8 mouse cellular contexts compared by ENCODE assay signal in the genomic region with DNA sequence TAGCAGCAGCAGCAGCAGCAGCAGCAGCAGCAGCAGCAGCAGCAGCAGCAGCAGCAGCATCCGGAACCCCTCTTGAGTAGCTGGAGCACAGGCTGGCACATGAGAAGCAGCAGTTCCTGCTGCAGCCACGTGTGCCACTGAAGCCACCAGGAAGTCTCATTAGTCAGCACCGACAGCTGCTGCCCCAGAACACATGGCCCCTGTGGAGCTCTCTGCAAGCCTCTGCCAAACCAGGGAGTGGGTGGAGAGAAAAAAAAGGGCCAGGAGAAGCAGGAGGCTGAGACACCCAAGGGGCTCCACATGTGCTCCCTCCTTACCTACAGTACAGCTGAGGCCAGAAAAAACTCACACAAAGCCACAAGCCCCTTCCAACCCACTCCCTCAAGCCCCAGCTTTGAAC.
DNase-seq lines count a peak whose midpoint lies in the region; ATAC-seq and TF ChIP-seq lines count a peak whose summit lies in the region.

No protein-coding gene starts in this region.

- ATAC-seq in limb, embryonic 15.5 days (ENCODE audit: insufficient number of reproducible peaks, low FRiP score, low TSS enrichment, low read depth): no peak

- H3K27me3 ChIP-seq in limb, embryonic 15.5 days: no peaks in the 10 kb centered on the region
- H3K27me3 ChIP-seq in thymus, adult 2 months (ENCODE audit: control insufficient read depth, insufficient read depth, low read length): no peaks in the 10 kb centered on the region

- TF ChIP-seq POLR2A in thymus, adult 2 months (IDR thresholded peaks at IDR 0.05; ENCODE audit: control insufficient read depth, extremely low read depth, insufficient read depth, low read length, poor library complexity): no peak

- DNase-seq in CD8-positive naive resting alpha-beta T cell, adult 2 months (ENCODE audit: low read depth in 2 of 2, low spot score in 2 of 2): peak; percentile 28 to 54
- DNase-seq in adrenal gland, adult 8-10 months: peak; percentile 65
- peak; percentile 45 to 51 for DNase-seq in frontal cortex, postnatal 36 days (ENCODE audit: low spot score in 2 of 2)
- peak; percentile 81 for DNase-seq in induced T-regulatory cell, adult 2 months (ENCODE audit: low read depth)
- peak; percentile 76 for DNase-seq in naive thymus-derived CD4-positive, alpha-beta T cell, adult 2 months (ENCODE audit: low read depth)
- DNase-seq in thymus, adult 2 months: peak; percentile 63
- DNase-seq in cerebellum, postnatal 14 days: no peak

- 12% methylated on average over 3 of the region's 3 CpGs for whole genome bisulfite sequencing in limb, embryonic 15.5 days
- 0% methylated on average over 3 of the region's 3 CpGs for WGBS in thymus, adult 2 months

- H3K36me3 ChIP-seq in limb, embryonic 15.5 days: no peaks in the 10 kb centered on the region
- no peaks in the 10 kb centered on the region for H3K36me3 ChIP-seq in thymus, adult 2 months (ENCODE audit: control insufficient read depth, insufficient read depth, low read length)

- H3K4me3 ChIP-seq in limb, embryonic 15.5 days: no peak overlapping the region
- no peak overlapping the region for H3K4me3 ChIP-seq in thymus, adult 2 months (ENCODE audit: control insufficient read depth, insufficient read depth, low read length)

- H3K4me2 ChIP-seq in limb, embryonic 15.5 days: no peak overlapping the region

- peaks cover 84% of the 10 kb centered on the region for H3K4me1 ChIP-seq in limb, embryonic 15.5 days
- H3K4me1 ChIP-seq in thymus, adult 2 months (replicated peaks; ENCODE audit: control insufficient read depth, insufficient read depth, low read length): peaks cover 38% of the 10 kb centered on the region

- no peak overlapping the region for H3K9ac ChIP-seq in limb, embryonic 15.5 days

- H3K9me3 ChIP-seq in limb, embryonic 15.5 days: no peaks in the 10 kb centered on the region

- peak overlapping the region; percentile 47; the same call in 1 of the 2 replicates for H3K27ac ChIP-seq in limb, embryonic 15.5 days
- H3K27ac ChIP-seq in thymus, adult 2 months (ENCODE audit: control insufficient read depth, insufficient read depth, low read length): no peak overlapping the region; the same call in 1 of the 2 replicates

- TF ChIP-seq CTCF in thymus, adult 2 months (IDR thresholded peaks at IDR 0.05; ENCODE audit: borderline replicate concordance, control insufficient read depth, extremely low read depth, insufficient read depth, low read length, poor library complexity): no peak

Comparison
In these comparisons a context has a peak if more than half of its experiments do, and no peak if none do; other contexts are left out.
1. DNase-seq: peak in CD8-positive naive resting alpha-beta T cell, adult 2 months (2 of 2), adrenal gland, adult 8-10 months (single experiment), frontal cortex, postnatal 36 days (2 of 2), induced T-regulatory cell, adult 2 months (single experiment), naive thymus-derived CD4-positive, alpha-beta T cell, adult 2 months (single experiment) and thymus, adult 2 months (single experiment); none in cerebellum, postnatal 14 days (0 of 2).